Mouse (Mus musculus): ENCODE data around the gene Fam57b. TPM values are rescaled to one million over a fixed set of nuclear protein-coding genes. Genes with fewer than 3 reads are reported as not detected.

The Fam57b gene
- total RNA-seq (2014; fragmentation: Nextera tagmentation) (not detected in 2 replicates), total RNA-seq (2017) (not detected in 2 replicates)

- ATAC-seq (replicated peaks; ENCODE audit: poor library complexity, severe bottlenecking), result peak; percentile 15
Observed at GRCm38 (mm10) chr7:126797411-126798126, at the start of gene Fam57b. Gene Fam57b (plus strand): TSS chr7:126797668.

GRCm38 (mm10) chr7:126748824-126749223, 48.6 kb upstream of the Fam57b start:
- ATAC-seq (replicated peaks; ENCODE audit: poor library complexity, severe bottlenecking), result no peak

GRCm38 (mm10) chr7:126749582-126750343, 47.7 kb upstream of the Fam57b start:
- ATAC-seq (replicated peaks; ENCODE audit: poor library complexity, severe bottlenecking), result no peak

GRCm38 (mm10) chr7:126754866-126755265, 42.6 kb upstream of the Fam57b start:
- ATAC-seq (replicated peaks; ENCODE audit: poor library complexity, severe bottlenecking), result peak; percentile 56

GRCm38 (mm10) chr7:126758539-126758938, 38.9 kb upstream of the Fam57b start:
- ATAC-seq (replicated peaks; ENCODE audit: poor library complexity, severe bottlenecking), result no peak

- peak; percentile 82 for ATAC-seq (replicated peaks; ENCODE audit: poor library complexity, severe bottlenecking)
Observed at GRCm38 (mm10) chr7:126759050-126759671, 38.3 kb upstream of the Fam57b start, which contains the start of gene Mapk3. Gene Mapk3 (plus strand): TSS chr7:126759601.

- ATAC-seq (replicated peaks; ENCODE audit: poor library complexity, severe bottlenecking), result no peak
Observed at GRCm38 (mm10) chr7:126759672-126760390, 37.6 kb upstream of the Fam57b start.

- ATAC-seq (replicated peaks; ENCODE audit: poor library complexity, severe bottlenecking), result no peak
Observed at GRCm38 (mm10) chr7:126760391-126760802, 37.1 kb upstream of the Fam57b start.

- ATAC-seq (replicated peaks; ENCODE audit: poor library complexity, severe bottlenecking), result peak; percentile 43
Observed at GRCm38 (mm10) chr7:126760956-126761355, 36.5 kb upstream of the Fam57b start.

GRCm38 (mm10) chr7:126761529-126762067, 35.9 kb upstream of the Fam57b start:
- ATAC-seq (replicated peaks; ENCODE audit: poor library complexity, severe bottlenecking), result no peak

- ATAC-seq (replicated peaks; ENCODE audit: poor library complexity, severe bottlenecking), result no peak
Observed at GRCm38 (mm10) chr7:126762471-126763008, 34.9 kb upstream of the Fam57b start.

- no peak for ATAC-seq (replicated peaks; ENCODE audit: poor library complexity, severe bottlenecking)
Observed at GRCm38 (mm10) chr7:126765540-126765939, 31.9 kb upstream of the Fam57b start.

- no peak for ATAC-seq (replicated peaks; ENCODE audit: poor library complexity, severe bottlenecking)
Observed at GRCm38 (mm10) chr7:126766201-126766600, 31.3 kb upstream of the Fam57b start, which contains the start of gene Gdpd3. Gene Gdpd3 (plus strand): TSS chr7:126766334.

- no peak for ATAC-seq (replicated peaks; ENCODE audit: poor library complexity, severe bottlenecking)
Observed at GRCm38 (mm10) chr7:126767001-126767400, 30.5 kb upstream of the Fam57b start.

- peak; percentile 94 for ATAC-seq (replicated peaks; ENCODE audit: poor library complexity, severe bottlenecking)
Observed at GRCm38 (mm10) chr7:126770784-126771183, 26.7 kb upstream of the Fam57b start.

GRCm38 (mm10) chr7:126773351-126773750, 24.1 kb upstream of the Fam57b start:
- ATAC-seq (replicated peaks; ENCODE audit: poor library complexity, severe bottlenecking), result no peak

- ATAC-seq (replicated peaks; ENCODE audit: poor library complexity, severe bottlenecking), result no peak
Observed at GRCm38 (mm10) chr7:126774463-126774862, 23.0 kb upstream of the Fam57b start.

- no peak for ATAC-seq (replicated peaks; ENCODE audit: poor library complexity, severe bottlenecking)
Observed at GRCm38 (mm10) chr7:126775185-126775977, 22.1 kb upstream of the Fam57b start.

GRCm38 (mm10) chr7:126775978-126776234, 21.6 kb upstream of the Fam57b start:
- ATAC-seq (replicated peaks; ENCODE audit: poor library complexity, severe bottlenecking), result no peak

Measured in granulocyte monocyte progenitor cell, adult 5-6 weeks (primary cell).